Mouse (Mus musculus) forebrain, embryonic 11.5 days (tissue): ENCODE measurements at regions not wholly inside any gene's neighbourhood (a gene's known extent, or its start where the extent isn't known, plus 50 kb on each side); places are given as distances from the start of the nearest gene placed in this dataset.

Experiments
- ATAC-seq: fragments of 200-750 bp; cut with Nextera tagmentation; replicated peaks from 2 replicates; pipeline ENCODE4 v1.8.0; 2017; ENCODE audit warnings: moderate TSS enrichment; ENCODE audit not compliant: low FRiP score
- DNase-seq: peaks from one replicate; pipeline ENCODE4 v3.0.0-alpha.2; 2017; ENCODE audit warnings: low spot score
- H3K27ac ChIP-seq: fragments of 300-500 bp; sonication (generic); 2 replicates; pipeline ENCODE4 v1.5.1; 2014; ENCODE audit warnings: low read depth, low read length
- H3K27me3 ChIP-seq: fragments of 300-500 bp; sonication (generic); 2 replicates; pipeline ENCODE4 v1.6.1; 2014; ENCODE audit warnings: mild to moderate bottlenecking, low read length, mixed read lengths; ENCODE audit not compliant: control insufficient read depth, insufficient read depth
- H3K36me3 ChIP-seq: fragments of 300-500 bp; sonication (generic); 2 replicates; pipeline ENCODE4 v1.6.1; 2014; ENCODE audit warnings: mild to moderate bottlenecking, low read length, moderate library complexity, mixed read lengths; ENCODE audit not compliant: control insufficient read depth, insufficient read depth
- H3K4me1 ChIP-seq: fragments of 300-500 bp; sonication (generic); replicated peaks from 2 replicates; pipeline ENCODE4 v1.6.1; 2014; ENCODE audit warnings: low read length, mixed read lengths; ENCODE audit not compliant: control insufficient read depth, insufficient read depth
- H3K4me2 ChIP-seq: fragments of 300-500 bp; sonication (generic); 2 replicates; pipeline ENCODE4 v1.6.1; 2014; ENCODE audit warnings: low read depth, mild to moderate bottlenecking, low read length, moderate library complexity, mixed read lengths; ENCODE audit not compliant: severe bottlenecking
- H3K4me3 ChIP-seq: fragments of 300-500 bp; sonication (generic); 2 replicates; pipeline ENCODE4 v1.5.1; 2014; ENCODE audit warnings: low read depth, low read length
- H3K9ac ChIP-seq: fragments of 300-500 bp; sonication (generic); 2 replicates; pipeline ENCODE4 v1.6.1; 2014; ENCODE audit warnings: low read length
- H3K9me3 ChIP-seq: fragments of 300-500 bp; sonication (generic); 2 replicates; pipeline ENCODE4 v1.6.1; 2016; ENCODE audit warnings: low read length, mixed read lengths; ENCODE audit not compliant: control insufficient read depth
- WGBS: fragments of 180-500 bp; shearing (Covaris S2); extraction: QIAGEN DNeasy Blood & Tissue Kit; methylation state at CpG from one replicate; pipeline ENCODE4 v1.1.7; 2014; 5-methylcytosine and 5-hydroxymethylcytosine counted together

GRCm38 (mm10) chr12:35642473-35642872 lies 107.6 kb upstream of the Ahr start:
- Histone ChIP-seq H3K27ac (no peak overlapping the region), H3K9ac (no peak overlapping the region), H3K9me3 (no peaks in the 10 kb centered on the region; the same call in 1 of the 2 replicates), H3K4me2 (no peak overlapping the region), H3K36me3 (no peaks in the 10 kb centered on the region), H3K27me3 (no peaks in the 10 kb centered on the region), H3K4me1 (no peaks in the 10 kb centered on the region), H3K4me3 (no peak overlapping the region)
- DNase-seq (no peak), ATAC-seq (no peak)

DNA sequence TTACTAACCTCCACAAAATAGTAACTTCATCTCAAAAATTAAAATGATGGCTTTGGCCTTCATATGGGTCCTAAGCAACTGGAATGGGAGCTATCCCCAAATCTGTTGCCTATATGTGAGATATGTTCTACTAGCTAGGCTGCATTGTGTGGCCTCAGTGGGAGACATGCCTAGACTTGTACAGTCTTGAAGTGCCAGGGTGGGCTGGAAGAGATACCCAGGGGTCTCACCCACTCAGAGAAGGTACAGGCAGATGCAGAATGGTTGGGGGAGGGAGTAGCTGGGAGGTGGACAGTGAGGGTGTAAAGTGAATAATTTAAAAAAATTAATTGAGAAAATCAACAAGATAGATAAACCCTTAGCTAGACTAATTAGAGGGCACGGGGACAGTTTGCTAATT lies 106.9 kb upstream of the Ahr start:
- no peaks in the 10 kb centered on the region for H3K36me3 ChIP-seq
- H3K4me3 ChIP-seq = no peak overlapping the region
- H3K4me2 ChIP-seq = no peak overlapping the region
- no peak overlapping the region for H3K9ac ChIP-seq
- H3K27ac ChIP-seq = no peak overlapping the region
- WGBS = 16% methylated on average over 1 of the region's 1 CpGs
- no peaks in the 10 kb centered on the region; the same call in 1 of the 2 replicates for H3K9me3 ChIP-seq
- DNase-seq (no peak), ATAC-seq (0 out of 2 replicates have a peak, but pooled peaks have one; percentile 27)
- H3K27me3 ChIP-seq = no peaks in the 10 kb centered on the region
- no peaks in the 10 kb centered on the region for H3K4me1 ChIP-seq

GRCm38 (mm10) chr12:35640911-35641345 lies 106.1 kb upstream of the Ahr start:
- no peak for ATAC-seq
- no peak for DNase-seq
- WGBS = 60% methylated on average over 3 of the region's 3 CpGs
- no peak overlapping the region for H3K4me2 ChIP-seq
- H3K27me3 ChIP-seq = no peaks in the 10 kb centered on the region
- no peaks in the 10 kb centered on the region for H3K36me3 ChIP-seq
- no peaks in the 10 kb centered on the region for H3K4me1 ChIP-seq
- H3K4me3 ChIP-seq = no peak overlapping the region
- no peak overlapping the region for H3K9ac ChIP-seq
- no peak overlapping the region for H3K27ac ChIP-seq
- no peaks in the 10 kb centered on the region; the same call in 1 of the 2 replicates for H3K9me3 ChIP-seq

- DNase-seq (no peak), ATAC-seq (no peak)
- no peak overlapping the region for H3K4me2 ChIP-seq
- H3K9me3 ChIP-seq = no peaks in the 10 kb centered on the region
- no peak overlapping the region for H3K4me3 ChIP-seq
- no peaks in the 10 kb centered on the region for H3K27me3 ChIP-seq
- H3K4me1 ChIP-seq = no peaks in the 10 kb centered on the region
- no peak overlapping the region for H3K27ac ChIP-seq
- no peaks in the 10 kb centered on the region for H3K36me3 ChIP-seq
- WGBS = 81% methylated on average over 3 of the region's 3 CpGs
- no peak overlapping the region for H3K9ac ChIP-seq
Observed at GRCm38 (mm10) chr12:35623484-35623883, 88.6 kb upstream of the Ahr start.

GRCm38 (mm10) chr12:35614885-35615284 lies 80.0 kb upstream of the Ahr start:
- Histone ChIP-seq H3K36me3 (no peaks in the 10 kb centered on the region), H3K4me3 (no peak overlapping the region), H3K27ac (no peak overlapping the region), H3K4me1 (no peaks in the 10 kb centered on the region), H3K4me2 (no peak overlapping the region), H3K9me3 (no peaks in the 10 kb centered on the region), H3K27me3 (no peaks in the 10 kb centered on the region), H3K9ac (no peak overlapping the region)
- WGBS = 85% methylated on average over 4 of the region's 4 CpGs
- no peak for ATAC-seq
- no peak for DNase-seq

DNA sequence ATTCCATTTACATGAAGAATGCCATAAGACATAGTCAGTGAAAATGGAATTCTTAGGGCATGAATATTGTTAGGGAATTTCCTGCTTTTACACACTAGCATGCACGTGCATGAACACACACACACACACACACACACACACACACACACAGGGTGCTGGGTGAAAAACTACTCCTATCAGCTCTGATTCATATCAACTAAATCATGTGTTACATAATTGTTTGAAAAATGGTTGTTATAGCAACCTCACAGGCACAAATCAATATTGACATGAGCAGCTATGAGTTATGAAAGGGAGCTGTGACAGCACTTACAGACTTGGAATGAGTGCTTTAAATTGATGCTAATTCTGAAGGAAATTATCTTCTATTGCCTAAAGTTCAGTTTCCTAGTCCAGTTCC lies 72.8 kb upstream of the Ahr start:
- WGBS = 92% methylated on average over 1 of the region's 1 CpGs
- Histone ChIP-seq H3K9me3 (no peaks in the 10 kb centered on the region), H3K9ac (no peak overlapping the region), H3K27ac (no peak overlapping the region), H3K4me1 (no peaks in the 10 kb centered on the region), H3K4me2 (no peak overlapping the region), H3K27me3 (no peaks in the 10 kb centered on the region), H3K4me3 (no peak overlapping the region), H3K36me3 (no peaks in the 10 kb centered on the region)
- ATAC-seq (no peak), DNase-seq (no peak)

DNA sequence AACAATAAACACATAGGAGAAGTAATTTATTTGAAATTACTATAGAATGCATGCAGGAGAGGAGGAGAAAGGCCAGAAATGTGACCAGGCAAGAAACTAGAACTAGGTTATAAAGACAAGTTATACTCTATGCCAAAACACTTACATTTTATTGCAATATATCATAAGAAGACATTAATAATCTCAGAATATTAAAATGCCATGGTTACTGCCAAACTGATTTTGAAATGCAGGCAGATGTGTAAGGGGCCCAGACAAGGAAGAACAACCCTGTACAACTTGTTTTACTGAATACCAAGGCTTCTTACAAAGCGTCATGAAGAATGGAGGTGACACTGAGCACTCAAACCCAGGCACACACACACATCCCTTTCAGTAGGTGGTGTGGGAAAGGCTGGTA lies 68.9 kb upstream of the Ahr start:
- H3K9me3 ChIP-seq = no peaks in the 10 kb centered on the region
- no peak overlapping the region for H3K27ac ChIP-seq
- ATAC-seq (no peak), DNase-seq (no peak)
- no peaks in the 10 kb centered on the region for H3K4me1 ChIP-seq
- 96% methylated on average over 1 of the region's 1 CpGs for WGBS
- no peak overlapping the region for H3K9ac ChIP-seq
- H3K4me3 ChIP-seq = no peak overlapping the region
- no peaks in the 10 kb centered on the region for H3K36me3 ChIP-seq
- no peaks in the 10 kb centered on the region for H3K27me3 ChIP-seq
- H3K4me2 ChIP-seq = no peak overlapping the region

DNA sequence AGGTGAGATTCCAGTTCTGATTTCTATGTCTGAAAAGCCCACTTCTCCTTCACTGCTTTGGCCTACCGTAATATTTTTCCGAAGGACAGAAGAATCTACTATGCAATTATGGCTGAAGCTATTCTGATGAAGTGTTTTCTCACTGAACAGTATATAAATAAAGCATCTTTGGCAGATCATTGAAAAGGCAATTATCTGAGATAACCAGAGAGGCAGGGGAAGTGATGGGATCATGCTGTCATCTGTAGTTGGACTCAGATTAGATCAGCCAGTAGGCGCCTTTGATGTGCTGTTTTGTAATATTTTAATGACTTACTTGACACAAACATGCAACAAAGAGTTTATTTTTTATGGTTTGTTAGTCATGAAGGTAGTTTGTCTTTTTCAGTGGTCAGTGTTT lies 67.8 kb upstream of the Ahr start:
- DNase-seq (no peak), ATAC-seq (no peak)
- H3K27me3 ChIP-seq = no peaks in the 10 kb centered on the region
- H3K4me2 ChIP-seq = no peak overlapping the region
- H3K9me3 ChIP-seq = no peaks in the 10 kb centered on the region
- H3K4me1 ChIP-seq = no peaks in the 10 kb centered on the region
- no peak overlapping the region for H3K27ac ChIP-seq
- WGBS = 91% methylated on average over 3 of the region's 3 CpGs
- no peak overlapping the region for H3K9ac ChIP-seq
- no peaks in the 10 kb centered on the region for H3K36me3 ChIP-seq
- no peak overlapping the region for H3K4me3 ChIP-seq

GRCm38 (mm10) chr12:35598298-35598697 lies 63.5 kb upstream of the Ahr start:
- ATAC-seq = no peak
- no peaks in the 10 kb centered on the region for H3K27me3 ChIP-seq
- H3K4me3 ChIP-seq = no peak overlapping the region
- H3K9me3 ChIP-seq = no peaks in the 10 kb centered on the region
- no peak overlapping the region for H3K27ac ChIP-seq
- H3K9ac ChIP-seq = no peak overlapping the region
- no peak overlapping the region for H3K4me2 ChIP-seq
- DNase-seq = no peak
- no peaks in the 10 kb centered on the region for H3K36me3 ChIP-seq
- 93% methylated on average over 9 of the region's 9 CpGs for WGBS
- no peaks in the 10 kb centered on the region for H3K4me1 ChIP-seq
